Mouse (Mus musculus): ENCODE data around the gene Ibsp. TPM values are rescaled to one million over a fixed set of nuclear protein-coding genes. Genes with fewer than 3 reads are reported as not detected.
A peak's percentile ranks its signal among the peaks of the same experiment; 100 is the strongest.

The Ibsp gene
- polyA plus RNA-seq, 1 experiment from 2014 or later, result 0.08 TPM

- no peaks in the 10 kb centered on the region for H3K36me3 ChIP-seq (ENCODE audit: control insufficient read depth, insufficient read depth, low read length)
- H3K4me3 ChIP-seq (ENCODE audit: low read depth, low read length), result no peak overlapping the region
- H3K27me3 ChIP-seq (replicated peaks; ENCODE audit: control insufficient read depth, insufficient read depth, low read length), result no peaks in the 10 kb centered on the region
- ATAC-seq (replicated peaks; ENCODE audit: low FRiP score, low TSS enrichment, low read depth) (no peak), DNase-seq (ENCODE audit: low spot score) (no peak)
- no peak overlapping the region for H3K9ac ChIP-seq (ENCODE audit: low read length)
- WGBS, result 82% methylated on average over 8 of the region's 8 CpGs
- no peak overlapping the region for H3K4me2 ChIP-seq (ENCODE audit: low read length)
- H3K4me1 ChIP-seq (replicated peaks; ENCODE audit: control insufficient read depth, insufficient read depth, low read length), result no peaks in the 10 kb centered on the region
- no peak overlapping the region for H3K27ac ChIP-seq (ENCODE audit: low read depth)
- H3K9me3 ChIP-seq (ENCODE audit: control insufficient read depth, low read length), result no peaks in the 10 kb centered on the region
Observed at GRCm38 (mm10) chr5:104327389-104327788, 28.4 kb downstream of the Ibsp start.

DNA sequence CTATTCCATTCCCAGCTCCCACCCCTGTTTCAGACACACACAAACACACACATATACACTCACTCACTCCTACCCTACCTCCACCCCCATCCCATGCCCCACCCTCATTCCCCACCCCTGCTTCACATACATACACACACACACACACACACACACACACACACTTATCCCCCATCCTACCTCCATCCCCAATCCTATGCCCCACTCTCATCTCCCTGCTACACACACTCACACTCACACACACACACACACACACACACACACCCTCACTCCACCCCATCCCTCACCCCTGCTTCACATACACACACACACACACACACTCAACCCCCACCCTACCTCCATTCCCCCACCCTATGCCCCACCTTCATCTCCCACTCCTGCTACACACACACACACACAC lies 28.9 kb downstream of the Ibsp start:
- no peak overlapping the region for H3K4me2 ChIP-seq (ENCODE audit: low read length)
- ATAC-seq (replicated peaks; ENCODE audit: low FRiP score, low TSS enrichment, low read depth), result no peak
- no peak overlapping the region for H3K4me3 ChIP-seq (ENCODE audit: low read depth, low read length)
- no peaks in the 10 kb centered on the region for H3K27me3 ChIP-seq (replicated peaks; ENCODE audit: control insufficient read depth, insufficient read depth, low read length)
- no peak overlapping the region for H3K27ac ChIP-seq (ENCODE audit: low read depth)
- DNase-seq (ENCODE audit: low spot score), result no peak
- no peak overlapping the region for H3K9ac ChIP-seq (ENCODE audit: low read length)
- no peaks in the 10 kb centered on the region for H3K9me3 ChIP-seq (ENCODE audit: control insufficient read depth, low read length)
- H3K4me1 ChIP-seq (replicated peaks; ENCODE audit: control insufficient read depth, insufficient read depth, low read length), result no peaks in the 10 kb centered on the region
- no peaks in the 10 kb centered on the region for H3K36me3 ChIP-seq (ENCODE audit: control insufficient read depth, insufficient read depth, low read length)

DNA sequence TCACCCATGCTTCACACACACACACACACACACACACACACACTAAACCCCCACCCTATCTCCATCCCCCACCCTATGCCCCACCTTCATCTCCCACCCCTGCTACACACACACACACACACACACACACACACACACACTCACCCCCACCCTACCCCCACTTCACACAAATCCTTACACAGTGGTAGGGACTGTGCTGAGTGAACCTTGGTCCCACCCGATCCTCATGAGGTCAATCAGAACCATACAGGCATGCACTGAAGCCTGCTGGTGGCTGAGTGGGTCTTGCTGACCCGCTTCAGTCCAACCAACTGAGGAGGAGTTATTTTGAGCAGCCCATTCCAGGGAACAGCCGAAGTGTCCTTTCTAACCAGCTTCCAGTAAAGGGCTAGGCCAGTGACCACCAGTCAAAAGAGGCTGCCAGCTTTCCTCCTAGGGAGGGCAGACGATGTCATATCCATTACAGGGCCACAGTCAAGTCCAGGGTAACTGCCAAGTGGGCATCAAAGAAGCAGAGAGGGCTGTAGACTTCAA lies 29.4 kb downstream of the Ibsp start:
- H3K4me2 ChIP-seq (ENCODE audit: low read length), result no peak overlapping the region
- ATAC-seq (replicated peaks; ENCODE audit: low FRiP score, low TSS enrichment, low read depth) (no peak), DNase-seq (ENCODE audit: low spot score) (no peak)
- H3K9ac ChIP-seq (ENCODE audit: low read length), result no peak overlapping the region
- H3K4me1 ChIP-seq (replicated peaks; ENCODE audit: control insufficient read depth, insufficient read depth, low read length), result no peaks in the 10 kb centered on the region
- H3K27me3 ChIP-seq (replicated peaks; ENCODE audit: control insufficient read depth, insufficient read depth, low read length), result no peaks in the 10 kb centered on the region
- H3K4me3 ChIP-seq (ENCODE audit: low read depth, low read length), result no peak overlapping the region
- no peak overlapping the region for H3K27ac ChIP-seq (ENCODE audit: low read depth)
- H3K9me3 ChIP-seq (ENCODE audit: control insufficient read depth, low read length), result no peaks in the 10 kb centered on the region
- 87% methylated on average over 4 of the region's 4 CpGs for WGBS
- no peaks in the 10 kb centered on the region for H3K36me3 ChIP-seq (ENCODE audit: control insufficient read depth, insufficient read depth, low read length)

DNA sequence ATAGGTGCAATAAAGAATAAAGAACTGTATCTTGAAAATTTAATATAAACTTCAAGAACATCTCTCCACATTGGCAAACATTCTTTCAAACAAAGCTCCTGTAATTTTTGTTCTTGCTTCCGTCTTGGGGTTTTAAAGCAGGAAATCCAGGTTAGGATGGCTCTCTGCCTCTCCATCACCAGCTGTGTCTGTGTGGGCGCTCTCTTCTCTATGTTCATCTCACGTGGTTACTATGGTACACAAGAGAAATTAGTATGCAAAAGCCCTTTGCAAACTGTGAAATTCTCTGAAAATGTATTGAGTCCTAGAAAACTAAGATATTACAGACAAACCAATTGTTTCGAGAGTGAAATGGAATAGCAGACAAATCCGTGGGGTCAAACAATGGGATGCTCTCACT lies 30.4 kb downstream of the Ibsp start:
- Histone ChIP-seq H3K27me3 (replicated peaks; ENCODE audit: control insufficient read depth, insufficient read depth, low read length) (no peaks in the 10 kb centered on the region), H3K4me3 (ENCODE audit: low read depth, low read length) (no peak overlapping the region), H3K9ac (ENCODE audit: low read length) (no peak overlapping the region), H3K4me2 (ENCODE audit: low read length) (no peak overlapping the region), H3K4me1 (replicated peaks; ENCODE audit: control insufficient read depth, insufficient read depth, low read length) (no peaks in the 10 kb centered on the region), H3K36me3 (ENCODE audit: control insufficient read depth, insufficient read depth, low read length) (no peaks in the 10 kb centered on the region), H3K27ac (ENCODE audit: low read depth) (no peak overlapping the region), H3K9me3 (ENCODE audit: control insufficient read depth, low read length) (no peaks in the 10 kb centered on the region)
- no peak for DNase-seq (ENCODE audit: low spot score)
- WGBS, result 72% methylated on average over 5 of the region's 5 CpGs
- no peak for ATAC-seq (replicated peaks; ENCODE audit: low FRiP score, low TSS enrichment, low read depth)

DNA sequence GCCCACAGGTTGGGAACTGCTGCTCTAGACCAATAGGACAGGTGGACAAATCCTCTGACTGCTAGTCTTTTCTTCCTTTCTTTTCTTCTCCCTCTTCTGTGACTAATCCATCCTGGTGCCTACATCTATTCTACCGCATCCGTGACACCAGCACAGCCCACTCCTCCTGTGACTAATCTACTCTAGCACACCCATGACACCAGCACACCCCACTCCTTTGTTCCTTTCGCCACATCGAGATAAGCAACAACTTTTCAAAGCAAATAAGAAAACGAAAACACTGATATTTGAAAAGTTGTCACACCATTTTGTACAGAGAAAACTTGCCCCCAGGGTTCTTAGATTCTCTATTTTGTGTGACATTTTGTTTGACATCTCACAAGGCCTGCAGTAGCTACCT lies 31.1 kb downstream of the Ibsp start:
- H3K4me1 ChIP-seq (replicated peaks; ENCODE audit: control insufficient read depth, insufficient read depth, low read length), result no peaks in the 10 kb centered on the region
- 75% methylated on average over 5 of the region's 5 CpGs for WGBS
- ATAC-seq (replicated peaks; ENCODE audit: low FRiP score, low TSS enrichment, low read depth), result no peak

DNA sequence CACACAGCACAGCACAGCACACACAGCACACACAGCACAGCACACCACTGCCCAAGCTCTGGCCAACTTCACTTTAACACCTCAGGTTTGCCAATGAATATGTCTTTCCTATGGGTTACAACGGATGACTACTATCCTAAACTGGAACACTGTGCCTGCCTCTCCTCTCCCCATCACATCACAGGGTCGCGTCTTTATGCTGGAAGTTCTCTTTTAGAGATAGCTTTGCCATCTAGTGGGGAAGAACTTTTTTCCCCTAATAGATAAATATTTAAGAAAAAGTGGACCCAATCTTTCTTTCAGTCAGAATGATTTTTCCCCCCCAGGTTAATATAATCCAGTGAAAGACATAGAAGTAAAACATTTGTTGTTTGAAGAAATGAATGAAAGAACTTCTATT lies 33.3 kb downstream of the Ibsp start:
- no peak overlapping the region for H3K27ac ChIP-seq (ENCODE audit: low read depth)
- H3K36me3 ChIP-seq (ENCODE audit: control insufficient read depth, insufficient read depth, low read length), result no peaks in the 10 kb centered on the region
- no peaks in the 10 kb centered on the region for H3K27me3 ChIP-seq (replicated peaks; ENCODE audit: control insufficient read depth, insufficient read depth, low read length)
- H3K4me1 ChIP-seq (replicated peaks; ENCODE audit: control insufficient read depth, insufficient read depth, low read length), result no peaks in the 10 kb centered on the region
- 51% methylated on average over 3 of the region's 3 CpGs for WGBS
- H3K9me3 ChIP-seq (ENCODE audit: control insufficient read depth, low read length), result no peaks in the 10 kb centered on the region
- H3K9ac ChIP-seq (ENCODE audit: low read length), result no peak overlapping the region
- DNase-seq (ENCODE audit: low spot score), result no peak
- H3K4me2 ChIP-seq (ENCODE audit: low read length), result no peak overlapping the region
- ATAC-seq (replicated peaks; ENCODE audit: low FRiP score, low TSS enrichment, low read depth), result no peak
- no peak overlapping the region for H3K4me3 ChIP-seq (ENCODE audit: low read depth, low read length)

More for the DNA sequence above, 31.1 kb downstream of the Ibsp start:
- DNase-seq (ENCODE audit: low spot score), result no peak
- no peak overlapping the region for H3K9ac ChIP-seq (ENCODE audit: low read length)
- H3K27me3 ChIP-seq (replicated peaks; ENCODE audit: control insufficient read depth, insufficient read depth, low read length), result no peaks in the 10 kb centered on the region
- H3K4me2 ChIP-seq (ENCODE audit: low read length), result no peak overlapping the region
- no peaks in the 10 kb centered on the region for H3K36me3 ChIP-seq (ENCODE audit: control insufficient read depth, insufficient read depth, low read length)
- H3K9me3 ChIP-seq (ENCODE audit: control insufficient read depth, low read length), result no peaks in the 10 kb centered on the region
- no peak overlapping the region for H3K27ac ChIP-seq (ENCODE audit: low read depth)
- H3K4me3 ChIP-seq (ENCODE audit: low read depth, low read length), result no peak overlapping the region

DNA sequence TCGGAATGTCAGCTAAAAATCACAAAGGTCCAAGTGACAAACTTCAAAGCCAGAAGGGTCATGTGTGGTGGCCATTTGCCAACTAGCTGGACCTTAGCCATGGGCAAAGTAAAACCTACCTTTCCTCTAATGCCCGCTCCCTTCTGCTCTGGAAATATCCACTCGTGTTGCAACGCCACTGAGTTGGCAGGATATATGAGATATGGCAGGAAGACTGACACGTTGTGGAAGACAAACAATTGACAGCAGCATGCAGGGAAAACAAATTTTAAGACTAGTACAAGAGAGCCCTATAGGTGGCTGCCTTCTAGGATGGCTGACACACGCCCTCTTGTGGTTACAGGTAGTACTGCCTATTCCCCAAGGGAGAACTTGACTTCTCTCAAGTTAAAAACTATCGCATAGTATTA lies 34.3 kb downstream of the Ibsp start:
- 41% methylated on average over 7 of the region's 7 CpGs for WGBS
- DNase-seq (ENCODE audit: low spot score) (peak; percentile 73), ATAC-seq (replicated peaks; ENCODE audit: low FRiP score, low TSS enrichment, low read depth) (peak; percentile 62; the same call in 1 of the 2 replicates)
- no peak overlapping the region for H3K4me3 ChIP-seq (ENCODE audit: low read depth, low read length)
- H3K27me3 ChIP-seq (replicated peaks; ENCODE audit: control insufficient read depth, insufficient read depth, low read length), result no peaks in the 10 kb centered on the region
- no peak overlapping the region for H3K4me2 ChIP-seq (ENCODE audit: low read length)
- H3K36me3 ChIP-seq (ENCODE audit: control insufficient read depth, insufficient read depth, low read length), result no peaks in the 10 kb centered on the region
- no peak overlapping the region for H3K9ac ChIP-seq (ENCODE audit: low read length)
- H3K9me3 ChIP-seq (ENCODE audit: control insufficient read depth, low read length), result no peaks in the 10 kb centered on the region
- H3K4me1 ChIP-seq (replicated peaks; ENCODE audit: control insufficient read depth, insufficient read depth, low read length), result no peaks in the 10 kb centered on the region
- H3K27ac ChIP-seq (ENCODE audit: low read depth), result no peak overlapping the region

DNA sequence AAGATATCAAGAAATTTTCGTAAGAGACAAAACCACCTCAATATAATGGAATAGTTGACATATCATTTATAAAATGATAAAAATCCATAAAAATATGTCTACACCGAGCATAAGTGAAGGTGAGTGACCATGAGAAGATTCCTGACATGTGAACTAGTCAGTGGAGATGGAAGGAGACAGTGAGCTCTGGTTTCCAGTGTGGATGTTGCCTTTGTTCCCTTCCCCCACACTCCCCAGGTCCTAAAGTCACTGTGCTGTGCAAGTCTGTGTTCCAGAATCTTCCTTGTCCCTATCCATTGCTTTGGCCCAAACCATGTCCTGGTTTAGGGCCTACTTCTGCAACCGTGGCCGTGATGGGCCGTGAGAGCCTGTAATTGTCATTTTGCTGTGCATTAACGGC lies 34.7 kb downstream of the Ibsp start:
- no peak overlapping the region for H3K4me2 ChIP-seq (ENCODE audit: low read length)
- ATAC-seq (replicated peaks; ENCODE audit: low FRiP score, low TSS enrichment, low read depth), result 0 out of 2 replicates have a peak, but pooled peaks have one; percentile 27
- no peaks in the 10 kb centered on the region for H3K36me3 ChIP-seq (ENCODE audit: control insufficient read depth, insufficient read depth, low read length)
- no peaks in the 10 kb centered on the region for H3K9me3 ChIP-seq (ENCODE audit: control insufficient read depth, low read length)
- no peaks in the 10 kb centered on the region for H3K4me1 ChIP-seq (replicated peaks; ENCODE audit: control insufficient read depth, insufficient read depth, low read length)
- no peak for DNase-seq (ENCODE audit: low spot score)
- no peaks in the 10 kb centered on the region for H3K27me3 ChIP-seq (replicated peaks; ENCODE audit: control insufficient read depth, insufficient read depth, low read length)
- H3K27ac ChIP-seq (ENCODE audit: low read depth), result no peak overlapping the region
- H3K4me3 ChIP-seq (ENCODE audit: low read depth, low read length), result no peak overlapping the region
- no peak overlapping the region for H3K9ac ChIP-seq (ENCODE audit: low read length)
- WGBS, result 80% methylated on average over 6 of the region's 6 CpGs

DNA sequence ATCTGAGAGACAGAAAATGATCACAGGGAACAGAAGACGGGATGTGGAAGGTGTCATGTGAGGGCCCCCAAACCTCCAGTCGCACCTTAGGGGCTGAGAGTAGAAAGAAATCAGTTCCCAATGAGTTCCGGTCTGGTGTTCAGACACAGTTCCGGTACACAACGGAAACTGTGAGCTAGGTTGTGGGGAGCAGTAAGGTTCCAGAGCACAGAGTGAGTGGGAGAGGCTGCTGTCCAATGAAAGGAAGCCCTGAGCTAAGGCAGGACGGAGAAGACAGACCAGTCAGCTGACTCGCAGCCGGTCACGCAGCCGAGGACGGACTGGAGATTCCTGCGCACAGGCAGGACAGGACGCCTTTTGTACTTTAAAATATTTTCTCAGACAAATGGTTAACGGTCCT lies 35.5 kb downstream of the Ibsp start:
- Histone ChIP-seq H3K9ac (ENCODE audit: low read length) (no peak overlapping the region), H3K36me3 (ENCODE audit: control insufficient read depth, insufficient read depth, low read length) (no peaks in the 10 kb centered on the region), H3K27me3 (replicated peaks; ENCODE audit: control insufficient read depth, insufficient read depth, low read length) (no peaks in the 10 kb centered on the region), H3K4me2 (ENCODE audit: low read length) (no peak overlapping the region), H3K4me1 (replicated peaks; ENCODE audit: control insufficient read depth, insufficient read depth, low read length) (no peaks in the 10 kb centered on the region), H3K4me3 (ENCODE audit: low read depth, low read length) (no peak overlapping the region), H3K27ac (ENCODE audit: low read depth) (no peak overlapping the region), H3K9me3 (ENCODE audit: control insufficient read depth, low read length) (no peaks in the 10 kb centered on the region)
- WGBS, result 86% methylated on average over 14 of the region's 14 CpGs
- DNase-seq (ENCODE audit: low spot score), result no peak
- no peak for ATAC-seq (replicated peaks; ENCODE audit: low FRiP score, low TSS enrichment, low read depth)
